Mouse (Mus musculus): ENCODE measurements around the gene Gm20390. TPM values are rescaled to one million over a fixed set of nuclear protein-coding genes. Genes with fewer than 3 reads are reported as not detected.

Gm20390 gene
- 100 to 1,000 TPM in 1 of 2 experiments, 10 to 100 TPM in 1; 26.7 to 265 TPM for polyA plus RNA-seq (2017; shearing (Covaris generic))

DNA sequence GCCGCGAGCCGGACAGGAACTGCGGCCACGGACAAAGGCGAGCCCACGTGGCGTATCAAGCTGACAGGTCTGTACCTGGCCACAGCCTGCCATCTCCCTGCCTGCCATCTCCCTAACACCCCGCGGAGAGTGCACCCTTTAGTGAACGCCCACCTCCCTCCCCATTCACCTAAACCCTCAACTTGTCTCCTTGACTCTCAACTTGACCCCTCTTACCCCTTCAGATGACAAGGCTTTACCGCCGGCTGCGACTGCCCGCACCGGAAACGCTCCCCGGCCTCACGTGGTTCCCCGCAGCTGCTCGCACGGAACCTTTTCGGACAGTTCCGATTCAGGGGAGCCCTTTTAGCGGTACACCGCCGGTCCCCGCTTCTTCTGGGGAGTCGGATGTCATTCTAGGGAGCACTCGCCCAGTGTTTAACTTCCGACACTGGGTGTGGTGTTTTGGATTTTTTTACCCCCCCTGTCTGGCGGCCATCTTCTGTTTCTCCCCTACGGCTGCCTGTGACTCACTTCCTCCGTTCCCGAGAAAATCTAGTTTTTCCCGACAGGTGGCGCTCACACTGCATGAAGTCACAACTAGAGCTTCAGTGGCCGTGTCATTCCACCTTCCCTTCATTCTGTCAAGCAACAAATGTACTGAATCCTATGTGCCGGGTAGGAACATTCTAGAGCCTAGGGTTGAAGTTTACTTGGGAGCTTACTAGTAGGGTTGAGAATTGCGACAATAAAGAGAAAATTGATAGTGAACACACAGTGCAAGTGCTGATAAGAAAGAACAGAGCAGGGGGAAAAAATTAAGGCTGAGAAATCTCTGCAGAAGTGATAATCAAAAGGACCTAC is at the start of gene Gm20390, which contains the start of gene Nme1:
Gene Gm20390, minus strand, starts transcription at position 289 of the 843 bp plus-strand sequence.
Gene Nme1, minus strand, starts transcription at position 517 of the 843 bp plus-strand sequence.
- peak; percentile 93 for ATAC-seq

GRCm38 (mm10) chr11:94003346-94003745 is 35.3 kb upstream of the Gm20390 start:
- ATAC-seq, result no peak

DNA sequence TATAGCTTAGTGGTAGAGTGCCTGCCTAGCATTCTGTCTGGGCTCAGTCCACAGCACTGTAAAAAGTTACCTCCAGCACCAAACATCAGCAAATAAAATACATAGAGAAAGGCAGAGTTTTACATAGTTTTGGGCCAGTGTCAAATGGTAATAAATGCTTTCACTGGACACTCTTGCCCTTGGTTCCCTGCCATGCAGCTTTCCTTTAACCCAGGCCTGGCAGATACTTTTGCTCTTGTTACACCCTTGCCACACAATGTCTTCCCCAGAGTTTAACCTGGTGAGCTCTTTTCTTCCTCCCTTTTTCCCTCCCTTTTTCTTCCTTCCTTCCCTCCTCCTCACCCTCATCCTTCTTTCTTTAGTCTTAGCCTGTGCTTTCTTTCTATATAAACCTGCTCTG is 31.2 kb upstream of the Gm20390 start:
- ATAC-seq, result no peak

DNA sequence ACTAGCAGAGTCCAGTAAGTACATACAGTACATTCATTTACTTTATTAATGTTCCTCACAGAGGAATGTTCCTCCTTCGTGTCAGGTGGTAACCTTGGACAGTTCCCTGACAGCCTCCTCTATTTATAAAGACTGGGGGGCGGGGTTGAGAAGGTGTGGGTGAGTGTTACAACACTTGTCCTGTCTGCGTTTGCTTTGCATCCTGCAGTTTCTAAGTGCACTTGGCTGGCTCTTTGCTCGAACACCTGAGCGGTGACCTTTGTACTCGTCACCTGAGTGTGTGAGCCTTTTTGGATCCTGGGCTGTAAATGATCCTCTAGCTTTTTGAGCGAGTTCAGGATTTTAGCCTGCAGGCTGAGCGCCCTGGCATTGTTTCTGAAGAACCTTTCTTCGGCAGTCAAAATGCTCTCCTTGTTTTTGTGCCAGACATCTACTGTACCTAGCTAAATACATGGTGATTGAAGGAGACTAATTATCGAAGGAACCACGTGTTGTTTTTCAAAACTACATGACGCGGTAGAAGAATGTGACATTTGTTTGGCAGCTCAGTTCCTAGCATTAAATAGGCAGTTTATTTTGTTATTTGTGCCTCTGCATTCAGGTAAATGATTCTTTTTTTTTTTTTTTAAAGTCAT is 29.2 kb upstream of the Gm20390 start:
- ATAC-seq, result no peak

DNA sequence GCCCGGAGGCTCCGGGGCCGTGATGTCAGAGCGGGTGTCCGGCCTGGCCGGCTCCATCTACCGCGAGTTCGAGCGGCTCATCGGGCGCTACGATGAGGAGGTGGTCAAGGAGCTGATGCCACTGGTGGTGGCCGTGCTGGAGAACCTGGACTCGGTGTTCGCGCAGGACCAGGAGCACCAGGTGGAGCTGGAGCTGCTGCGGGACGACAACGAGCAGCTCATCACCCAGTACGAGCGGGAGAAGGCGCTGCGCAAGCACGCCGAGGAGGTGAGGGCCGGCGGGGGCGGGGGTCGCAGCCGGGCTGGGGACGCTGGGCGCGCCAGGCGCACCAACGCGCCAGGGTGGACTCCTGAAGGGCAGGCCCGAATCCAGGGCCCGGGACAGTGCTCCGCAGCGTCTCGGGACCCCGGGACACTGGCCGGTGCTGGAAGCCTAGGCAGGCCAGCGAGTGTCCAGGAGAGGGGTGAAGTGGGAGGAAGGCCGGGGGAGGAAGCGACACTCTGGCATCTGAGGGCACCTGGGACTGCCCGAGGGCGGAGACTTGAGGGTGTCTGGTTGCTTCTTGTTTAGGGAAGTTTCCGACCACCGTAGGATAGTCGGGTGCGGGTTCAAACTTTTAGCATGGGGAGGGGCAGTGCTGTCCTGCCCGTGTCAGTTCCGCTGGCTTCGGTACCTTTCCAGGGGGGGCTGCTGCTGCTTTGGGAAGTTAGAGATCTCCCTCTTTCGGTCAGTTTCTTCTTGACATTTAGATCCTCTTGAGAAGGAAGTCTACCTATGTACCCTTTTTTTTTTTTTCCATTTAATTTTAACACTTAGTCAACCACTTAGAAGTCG is 28.4 kb upstream of the Gm20390 start:
- peak; percentile 13 for ATAC-seq

DNA sequence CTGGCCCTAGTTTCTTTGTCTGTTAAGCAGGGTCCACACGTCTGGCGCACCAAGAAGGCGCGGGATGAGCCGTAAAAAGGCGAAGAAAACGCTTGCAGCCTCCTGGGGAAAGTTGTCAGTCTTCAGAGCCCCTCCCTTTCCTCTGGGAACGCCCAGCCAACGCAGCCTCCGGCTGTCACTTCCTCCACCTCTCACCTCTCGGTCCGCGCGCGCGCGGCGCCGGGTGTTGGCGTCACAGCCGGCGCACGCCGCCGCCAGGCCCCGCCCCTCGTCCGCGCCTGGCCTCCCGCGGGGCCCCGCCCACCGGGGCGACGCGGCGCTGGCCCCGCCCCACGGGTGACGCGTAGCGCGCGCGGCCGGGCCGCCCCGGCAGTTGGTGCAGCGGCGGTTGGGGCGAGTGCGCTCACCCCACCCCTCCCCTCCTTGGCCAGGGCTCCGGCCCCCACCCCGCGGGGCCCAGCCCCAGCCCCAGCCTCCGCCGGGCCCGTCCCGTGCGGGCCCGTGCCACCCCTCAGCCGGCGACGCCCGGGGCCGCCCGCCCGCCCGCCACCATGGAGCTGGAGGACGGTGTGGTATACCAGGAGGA is 27.7 kb upstream of the Gm20390 start, which contains the start of gene Spag9:
Gene Spag9, plus strand, starts transcription at position 372 of the 586 bp plus-strand sequence.
- peak; percentile 82 for ATAC-seq

DNA sequence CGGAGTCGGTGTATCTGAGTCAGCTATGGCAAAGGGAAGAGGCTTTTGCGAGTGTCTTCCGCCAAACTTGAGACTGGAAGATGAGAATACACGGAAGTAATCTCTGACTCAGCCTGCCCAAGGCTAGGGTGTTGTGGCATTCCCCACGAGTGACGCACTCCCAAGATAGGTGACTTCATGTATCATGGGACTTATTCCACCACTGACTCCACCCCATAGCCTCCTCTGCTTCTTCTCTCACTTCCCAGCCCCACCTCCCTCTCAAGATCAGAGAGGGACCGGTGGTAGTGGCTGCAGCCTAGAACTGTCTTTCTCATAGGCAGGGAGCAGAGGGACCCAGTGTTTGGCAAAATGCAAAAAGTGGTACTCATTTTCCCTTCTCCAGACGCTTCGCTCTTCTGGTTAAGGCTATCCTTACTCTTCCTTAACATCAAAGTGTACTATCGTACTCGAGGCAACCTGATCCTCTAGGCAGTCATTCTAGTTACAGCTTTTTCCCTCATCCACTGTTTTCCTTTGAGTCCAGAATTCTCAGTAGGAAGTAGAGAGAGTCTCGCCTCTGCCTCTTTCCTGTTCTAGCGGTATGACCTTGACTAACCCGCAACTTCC is 27.1 kb upstream of the Gm20390 start:
- ATAC-seq, result peak; percentile 73

- ATAC-seq, result no peak
Observed at GRCm38 (mm10) chr11:93994531-93994930, 26.4 kb upstream of the Gm20390 start.

DNA sequence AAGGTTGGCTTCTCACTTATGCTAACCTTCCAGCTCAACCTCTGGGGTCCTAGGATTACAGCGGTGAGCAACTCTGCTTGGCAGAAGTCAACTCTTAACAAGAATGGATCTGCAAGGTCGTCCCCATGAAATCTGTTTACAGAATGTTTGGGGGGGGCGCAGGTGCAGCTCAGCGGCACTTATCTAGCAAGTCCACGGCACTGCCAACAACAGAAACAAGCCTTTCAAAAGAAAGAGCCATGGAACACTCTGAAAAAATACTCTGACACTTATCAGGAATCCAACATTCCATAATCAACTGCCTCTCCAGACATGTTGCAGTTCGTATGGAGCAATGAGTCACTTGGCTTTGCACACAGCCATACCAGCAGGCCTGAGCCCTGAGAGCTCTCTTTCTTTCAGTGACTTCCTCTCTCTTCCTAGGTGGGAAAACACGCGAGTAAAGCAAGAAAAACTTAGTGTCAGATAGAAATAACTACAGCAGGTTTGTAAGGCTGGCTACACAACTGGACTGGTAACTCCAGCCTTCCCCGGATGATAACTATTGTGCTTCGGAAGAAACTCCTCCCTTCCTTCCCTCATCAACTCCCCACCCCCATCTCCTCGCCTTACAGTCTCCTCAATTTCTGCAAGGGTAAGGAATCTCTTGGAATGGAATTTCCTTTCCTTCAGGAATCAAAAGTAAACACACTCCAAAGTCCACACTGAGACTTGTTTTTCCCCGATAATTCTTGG is 20.4 kb upstream of the Gm20390 start:
- ATAC-seq, result no peak

DNA sequence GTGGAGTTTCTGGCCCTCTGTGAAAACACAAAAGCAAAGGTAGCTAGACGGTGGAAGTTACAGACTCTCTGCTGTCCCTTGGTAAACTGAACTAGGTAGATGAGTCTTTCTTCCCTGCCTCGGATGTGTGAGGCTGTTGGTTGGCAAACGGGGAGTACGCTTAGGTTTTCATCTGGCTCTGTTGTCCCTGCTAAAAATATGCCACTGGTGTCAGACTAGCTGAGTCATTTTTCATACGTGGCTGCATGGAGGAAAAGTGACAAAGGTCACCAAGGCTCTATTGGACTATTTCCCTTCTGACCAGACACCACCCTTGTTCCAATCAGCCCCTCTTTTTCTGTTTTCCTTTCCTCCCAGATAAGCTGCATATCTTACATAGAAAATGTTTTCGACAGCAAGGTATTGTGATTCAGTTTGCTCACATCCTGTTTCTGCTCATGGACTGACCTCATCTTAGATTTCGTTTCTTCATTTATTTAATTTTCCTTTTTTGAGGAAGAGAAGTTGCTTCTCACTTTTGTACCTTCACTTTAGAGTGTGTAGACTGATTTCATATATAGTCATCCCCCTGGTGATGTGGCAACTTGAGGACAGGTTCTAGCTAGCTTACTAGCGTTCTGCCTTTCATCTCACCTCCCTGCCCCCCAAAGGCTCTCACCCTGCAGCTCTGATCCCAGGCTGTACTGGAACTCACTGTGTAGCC is 19.7 kb upstream of the Gm20390 start:
- ATAC-seq, result no peak

GRCm38 (mm10) chr11:93987026-93987425 is 18.9 kb upstream of the Gm20390 start:
- no peak for ATAC-seq

GRCm38 (mm10) chr11:93986298-93986697 is 18.2 kb upstream of the Gm20390 start:
- no peak for ATAC-seq

GRCm38 (mm10) chr11:93985265-93985664 is 17.2 kb upstream of the Gm20390 start:
- no peak for ATAC-seq

DNA sequence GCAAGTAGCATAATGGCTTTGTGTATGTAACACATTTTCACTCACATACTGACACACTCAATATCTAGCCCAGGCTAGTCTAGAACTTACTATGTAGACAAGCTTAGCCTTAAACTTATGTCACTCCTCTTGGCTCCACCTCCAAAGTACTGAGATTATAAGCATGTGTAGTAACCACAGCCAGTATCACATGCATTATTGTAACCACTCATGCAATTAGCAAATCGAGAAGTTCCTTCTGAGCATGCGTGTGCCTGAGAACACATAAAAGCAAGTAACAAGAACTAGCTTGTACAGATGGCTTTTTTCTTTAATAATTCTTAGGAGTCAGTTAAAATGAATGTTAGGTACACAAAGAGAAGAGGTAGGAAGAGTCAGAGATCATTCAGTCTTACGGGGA is 16.5 kb upstream of the Gm20390 start:
- no peak for ATAC-seq

GRCm38 (mm10) chr11:93979502-93980049 is 11.5 kb upstream of the Gm20390 start:
- no peak for ATAC-seq

GRCm38 (mm10) chr11:93972951-93973350 is 4.9 kb upstream of the Gm20390 start:
- no peak for ATAC-seq

- ATAC-seq, result no peak
Observed at GRCm38 (mm10) chr11:93969799-93970198, 1.7 kb upstream of the Gm20390 start.

DNA sequence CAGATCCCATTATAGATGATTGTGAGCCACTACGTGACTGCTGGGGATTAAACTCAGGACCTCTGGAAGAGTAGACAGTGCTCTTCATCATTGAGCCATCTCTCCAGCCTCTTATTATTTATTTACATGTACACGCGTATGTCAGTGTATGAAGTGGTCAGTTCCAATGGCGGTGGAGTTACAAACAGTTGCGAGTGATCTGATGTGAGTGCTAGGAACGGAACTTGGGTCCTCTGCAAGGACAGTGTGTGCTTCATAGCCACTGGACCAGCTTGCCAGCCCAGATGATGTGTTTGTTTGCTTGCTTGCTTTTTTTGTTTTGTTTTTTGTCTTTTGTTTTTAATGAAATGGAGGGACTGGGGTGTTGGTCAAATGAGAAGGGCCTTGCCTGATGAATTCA is 1.1 kb upstream of the Gm20390 start:
- no peak for ATAC-seq

DNA sequence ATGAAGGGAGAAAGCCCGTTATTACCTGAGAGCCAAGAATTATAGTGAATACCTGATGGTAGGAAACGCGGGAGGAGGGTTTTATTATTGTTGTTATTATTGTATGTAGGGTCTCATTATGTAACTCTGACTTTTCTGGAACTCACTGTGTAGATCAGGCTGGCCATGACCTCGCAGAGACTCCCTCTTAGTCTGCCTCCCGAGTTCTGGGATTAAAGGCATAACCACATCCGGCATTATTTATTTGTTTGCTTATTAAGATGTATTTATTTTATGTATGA is 695 bp upstream of the Gm20390 start:
- ATAC-seq, result no peak

- ATAC-seq, result no peak
Observed at GRCm38 (mm10) chr11:93967381-93967780, 712 bp downstream of the Gm20390 start.

GRCm38 (mm10) chr11:93965391-93965790 is 2.7 kb downstream of the Gm20390 start:
- ATAC-seq, result no peak
